Mouse (Mus musculus): ENCODE results near the gene Orc1.

The Orc1 gene

GRCm38 (mm10) chr4:108635101-108635500 lies 55.9 kb downstream of the Orc1 start:
- no peak for DNase-seq (ENCODE audit: low read depth, low spot score)

GRCm38 (mm10) chr4:108637721-108638120 lies 58.5 kb downstream of the Orc1 start:
- DNase-seq (ENCODE audit: low read depth, low spot score): no peak

- no peak for DNase-seq (ENCODE audit: low read depth, low spot score)
Observed at GRCm38 (mm10) chr4:108638752-108639151, 59.5 kb downstream of the Orc1 start.

- DNase-seq (ENCODE audit: low read depth, low spot score): no peak
Observed at GRCm38 (mm10) chr4:108664407-108664806, 85.2 kb downstream of the Orc1 start.
